Mouse (Mus musculus) cerebellum, adult 8-10 months (tissue): ENCODE results near the gene Bean1.
A peak's percentile ranks its signal among the peaks of the same experiment; 100 is the strongest.
"Not testable (repeated sequence)": the region's sequence is repeated elsewhere in the genome, so short reads cannot be mapped to it uniquely, and the experiment has no call there.

ENCODE experiments used
- DNase-seq: peaks from one replicate; pipeline ENCODE4 v3.0.0; 2022

The Bean1 gene

DNA sequence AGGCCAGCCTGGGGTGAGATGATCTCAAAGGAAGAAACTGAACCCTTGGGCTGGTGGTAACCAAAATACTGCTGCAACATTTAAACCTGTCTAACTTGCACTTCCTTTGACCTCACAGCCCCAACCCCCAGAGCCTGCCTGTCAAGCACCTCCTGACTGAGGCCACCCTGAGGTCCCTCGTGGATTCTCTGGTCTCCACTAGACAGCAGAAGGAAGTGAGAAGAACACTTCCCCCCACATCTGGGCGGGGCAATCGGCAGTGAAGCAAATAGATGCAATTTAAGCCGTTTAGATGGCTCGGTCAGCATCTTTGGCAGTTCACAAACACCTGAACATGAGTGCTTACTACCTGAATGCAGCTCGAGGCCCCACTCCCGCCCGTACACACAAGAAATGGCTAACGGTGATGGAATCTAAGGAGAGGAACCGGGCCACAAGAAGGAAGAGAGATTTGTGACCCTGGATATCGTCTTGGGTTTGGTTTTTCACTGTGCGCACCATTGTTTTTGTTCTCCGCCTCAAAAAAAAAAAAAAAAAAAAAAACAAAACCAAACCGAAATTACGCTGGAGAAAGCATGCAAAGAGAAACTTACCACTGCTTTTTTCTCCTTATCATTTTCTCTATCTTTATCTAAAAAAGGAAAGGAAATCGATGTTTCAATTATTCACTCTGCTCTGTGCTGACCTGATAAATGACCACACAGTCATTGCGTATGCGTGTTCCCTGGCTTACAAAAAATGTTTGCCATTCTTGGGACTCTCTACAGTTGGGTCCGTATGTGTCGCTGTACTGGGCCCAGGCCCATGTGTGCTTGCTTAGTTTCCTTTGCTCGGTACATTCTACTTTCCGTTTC, 77.0 kb downstream of the Bean1 start:
- no peak for DNase-seq

DNA sequence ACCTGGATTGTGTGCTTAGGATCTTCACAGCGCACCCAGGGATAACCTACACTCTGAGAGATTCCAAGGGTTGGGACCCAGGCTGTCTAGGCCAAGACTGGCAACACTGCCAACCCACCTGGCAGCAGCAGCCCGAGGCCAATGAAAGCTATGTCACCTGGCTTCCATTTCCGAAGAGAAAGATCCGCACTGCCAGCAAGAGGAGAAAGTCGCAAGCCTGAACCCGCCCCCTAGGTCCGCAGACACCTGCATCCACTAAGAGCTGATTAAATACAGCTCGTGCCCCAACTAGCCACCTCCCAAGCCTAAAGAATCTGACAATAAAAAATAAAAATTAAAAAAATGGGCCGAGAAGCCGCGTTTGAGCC, 77.7 kb downstream of the Bean1 start:
- peak; percentile 31 for DNase-seq

DNA sequence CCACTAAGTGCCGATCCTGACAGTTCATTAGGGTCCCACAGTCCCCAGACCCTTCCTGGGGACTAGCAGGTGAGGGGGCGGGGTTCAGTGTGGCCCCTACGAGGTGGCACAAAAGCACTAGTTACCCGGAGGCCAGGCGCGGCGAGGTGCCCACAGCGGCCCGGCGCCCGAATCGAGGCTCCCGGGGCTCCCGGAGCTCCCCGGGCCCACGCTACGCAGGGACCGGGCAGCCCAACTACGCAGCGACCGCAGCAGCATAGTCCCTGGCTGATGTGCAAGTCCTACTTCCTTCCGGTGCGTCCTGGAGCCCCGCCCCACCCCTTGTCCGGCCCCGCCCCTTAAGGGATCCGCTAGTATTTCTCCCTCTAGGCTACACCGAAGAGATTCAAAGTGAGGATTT, 78.0 kb downstream of the Bean1 start, which contains the start of gene Tk2:
Gene Tk2 (minus strand): TSS at position 283 of the 400 bp plus-strand sequence.
- peak; percentile 52 for DNase-seq

DNA sequence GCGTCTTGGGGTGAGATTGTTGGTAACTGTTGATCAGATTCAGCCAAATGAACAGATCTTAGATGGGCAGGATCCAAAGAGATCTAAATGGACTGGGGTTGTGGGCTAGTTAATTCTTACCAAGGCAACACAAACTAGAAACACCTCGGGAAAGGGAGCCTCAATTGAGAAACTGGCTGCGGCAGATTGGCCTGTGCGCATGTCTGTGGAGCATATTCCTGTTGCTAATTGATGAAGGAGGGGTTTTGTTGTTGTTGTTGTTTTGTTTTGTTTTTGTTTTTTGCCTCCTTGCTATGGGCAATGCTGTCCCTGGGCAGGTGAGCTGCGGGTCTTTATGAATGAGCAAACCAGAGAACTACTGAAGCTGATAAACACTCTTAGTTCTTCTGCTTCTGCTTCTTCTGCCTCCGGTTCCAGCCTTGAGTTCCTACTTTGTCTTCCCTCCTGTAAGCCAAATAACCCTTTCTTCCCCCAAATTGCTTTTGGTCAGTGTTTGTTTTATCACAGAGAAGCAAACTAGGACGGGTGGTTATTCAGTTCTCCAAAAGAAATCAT, 79.3 kb downstream of the Bean1 start:
- no peak for DNase-seq

DNA sequence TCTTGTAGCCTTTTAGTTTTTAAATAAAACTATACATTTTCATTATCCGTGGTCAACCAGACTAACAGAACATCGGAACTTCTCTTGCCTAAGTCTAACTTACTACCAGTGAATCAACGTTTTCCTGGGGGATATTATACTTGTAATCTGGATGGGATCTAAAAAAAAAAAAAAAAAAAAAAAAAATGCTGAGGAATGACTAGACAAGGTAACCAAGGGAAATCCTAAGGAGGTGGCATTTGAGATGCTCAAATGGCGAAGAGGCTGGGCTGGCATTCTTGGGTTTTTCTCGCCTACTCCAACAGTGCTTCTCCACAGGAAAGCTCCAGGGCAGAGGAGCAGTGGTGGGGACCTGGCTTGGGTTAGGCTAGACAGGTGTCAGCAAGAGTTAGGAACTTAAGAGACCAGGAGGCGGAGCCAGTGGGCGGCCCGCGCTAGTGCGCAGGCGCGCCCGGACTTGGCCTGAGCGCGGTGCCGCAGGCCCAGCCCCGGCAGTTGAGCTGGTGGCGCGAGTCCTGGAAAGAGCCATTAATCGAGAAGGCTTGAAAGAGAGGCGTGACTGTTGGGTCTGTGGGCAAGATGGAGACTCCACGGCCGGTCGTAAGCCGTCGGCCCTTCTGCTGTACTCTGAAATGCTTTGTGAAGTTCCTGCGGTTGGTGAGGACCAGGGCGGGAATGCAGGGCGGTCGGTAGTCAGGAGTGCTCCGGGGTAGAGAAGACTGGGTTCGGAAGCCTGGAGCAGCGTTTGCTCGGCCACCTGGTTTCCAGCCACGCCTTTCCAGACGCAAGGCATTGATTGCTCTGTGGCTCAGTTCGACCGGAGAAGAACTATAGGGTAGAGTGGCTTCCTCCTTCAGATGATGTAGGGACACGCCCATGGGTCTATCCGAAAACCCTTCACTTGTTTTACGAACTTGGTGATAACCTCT, 80.5 kb downstream of the Bean1 start, which contains the start of gene Cklf:
Gene Cklf (plus strand): TSS at position 423 of the 929 bp plus-strand sequence.
- peak; percentile 73 for DNase-seq

DNA sequence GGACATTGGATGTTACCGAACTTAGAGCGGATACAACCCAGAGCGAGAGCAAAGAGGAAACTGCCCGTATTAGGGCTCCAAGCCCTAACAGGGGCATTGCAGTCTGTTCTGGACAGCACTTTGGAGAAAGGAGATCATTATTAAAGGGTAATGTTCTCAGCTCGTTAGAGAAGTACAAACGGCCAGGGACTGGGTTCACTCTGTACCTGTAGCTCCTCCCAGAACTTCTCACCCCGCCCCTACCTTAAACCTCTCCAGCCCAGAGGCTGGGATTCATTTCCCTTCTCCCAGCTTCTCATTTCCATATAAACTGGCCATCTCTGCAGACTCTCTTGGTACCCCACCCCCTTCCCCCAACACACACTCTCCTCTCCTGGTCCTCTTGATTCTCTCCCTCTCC, 81.2 kb downstream of the Bean1 start:
- DNase-seq = no peak

DNA sequence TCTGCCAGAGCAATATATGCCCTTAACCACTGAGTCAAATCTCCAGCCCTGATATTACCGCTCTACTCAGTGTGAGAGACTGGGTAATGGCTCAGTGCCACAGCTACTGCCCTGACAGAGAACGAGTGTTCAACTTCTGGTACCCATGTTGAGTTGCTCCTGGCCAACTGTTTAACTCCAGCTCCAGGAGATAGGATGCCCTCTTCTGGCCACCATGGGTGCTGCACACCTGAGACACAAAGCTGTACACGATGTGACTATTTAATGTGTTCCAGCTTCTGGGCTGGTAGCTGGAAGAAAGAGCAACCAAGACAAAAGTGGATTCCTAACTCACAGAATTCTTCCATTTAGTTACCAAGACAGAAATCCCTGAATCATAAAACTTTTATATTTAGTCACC, 82.8 kb downstream of the Bean1 start:
- no peak for DNase-seq

DNA sequence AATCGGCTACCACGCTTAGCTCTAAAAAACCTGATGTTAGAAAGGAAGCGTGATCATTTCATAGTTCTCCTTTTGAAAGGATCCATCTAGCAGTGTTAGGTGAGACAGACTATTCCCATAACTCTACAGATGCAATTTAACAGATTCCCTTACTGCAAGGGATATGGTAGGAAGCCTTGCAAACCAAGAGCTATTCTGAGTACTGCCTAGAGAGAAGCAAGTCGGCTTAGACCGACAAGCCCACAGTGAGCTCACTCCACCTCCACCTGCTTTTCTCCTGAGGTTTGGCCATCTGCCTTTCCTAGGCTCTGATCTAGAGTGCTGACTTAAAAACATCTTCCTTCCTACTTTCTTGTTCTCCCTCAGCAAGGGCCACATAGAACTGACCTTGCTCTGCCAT, 91.6 kb downstream of the Bean1 start:
- DNase-seq = not testable (repeated sequence)

DNA sequence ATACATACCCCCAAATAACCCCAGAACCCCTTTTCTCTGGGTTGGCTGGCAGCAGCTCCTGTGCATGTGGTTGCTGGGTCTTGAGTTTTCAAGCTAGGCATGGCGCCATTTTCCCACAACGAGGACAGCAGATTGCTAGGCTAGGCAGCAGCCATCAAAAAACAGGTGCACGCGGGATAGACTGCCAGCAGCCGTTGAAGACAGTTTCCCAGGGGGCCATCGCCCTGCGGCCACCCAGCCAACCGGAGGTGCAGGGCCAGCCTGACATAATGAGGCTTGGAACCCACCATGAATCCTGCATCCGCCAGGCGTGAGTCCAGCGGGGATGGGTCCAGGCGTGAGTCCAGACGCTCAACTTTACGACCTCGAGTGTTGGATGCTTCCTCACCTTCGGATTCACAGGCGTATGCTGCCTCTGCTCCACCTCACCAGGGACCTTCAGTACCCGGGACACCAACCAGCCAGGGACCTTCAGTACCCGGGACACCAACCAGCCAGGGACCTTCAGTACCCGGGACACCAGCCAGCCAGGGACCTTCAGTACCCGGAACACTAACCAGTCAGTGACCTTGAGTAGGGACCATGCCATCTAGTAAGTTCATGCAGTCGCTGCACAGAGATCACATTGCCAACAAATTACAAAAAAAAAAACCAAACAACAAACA, 94.2 kb downstream of the Bean1 start:
- DNase-seq = not testable (repeated sequence)

DNA sequence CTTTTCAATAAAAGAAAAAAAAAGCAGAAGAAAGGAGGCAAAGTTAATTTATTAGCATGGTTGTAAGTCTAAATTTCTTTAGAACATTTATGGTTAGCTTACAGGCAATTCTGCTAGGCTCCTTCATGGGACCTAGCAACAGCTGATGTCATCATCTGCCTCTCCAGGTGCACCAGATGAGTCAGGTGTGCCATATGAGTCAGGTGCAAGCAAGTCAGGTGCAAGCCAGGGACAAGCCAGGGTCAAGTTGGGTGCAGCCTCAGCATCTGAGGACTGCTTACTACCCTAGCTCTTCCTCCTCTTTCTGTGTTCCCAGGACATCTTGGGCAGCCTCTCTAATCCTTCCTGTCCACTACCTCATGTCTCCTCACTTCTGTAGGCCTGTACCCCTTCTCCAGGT, 98.1 kb downstream of the Bean1 start:
- DNase-seq = no peak
